Mouse (Mus musculus) hindbrain, embryonic 15.5 days (tissue): ENCODE measurements around the gene Fance. TPM values are rescaled to one million over a fixed set of nuclear protein-coding genes. Genes with fewer than 3 reads are reported as not detected.

Source experiments
- ATAC-seq: fragments of 200-750 bp; cut with Nextera tagmentation; 2 replicates; pipeline ENCODE4 v1.8.0; 2017; ENCODE audit warnings: low read depth, moderate number of reproducible peaks, moderate TSS enrichment; ENCODE audit not compliant: low FRiP score
- H3K27ac ChIP-seq: fragments of 300-500 bp; sonication (generic); replicated peaks from 2 replicates; pipeline ENCODE4 v1.5.1; 2015; ENCODE audit warnings: mild to moderate bottlenecking, inconsistent platforms
- H3K27me3 ChIP-seq: fragments of 300-500 bp; sonication (generic); 2 replicates; pipeline ENCODE4 v1.6.1; 2015; ENCODE audit warnings: control low read depth, inconsistent platforms
- H3K36me3 ChIP-seq: fragments of 300-500 bp; sonication (generic); 2 replicates; pipeline ENCODE4 v1.6.1; 2015; ENCODE audit warnings: control low read depth, inconsistent platforms
- H3K4me1 ChIP-seq: fragments of 300-500 bp; sonication (generic); replicated peaks from 2 replicates; pipeline ENCODE4 v1.6.1; 2015; ENCODE audit warnings: control low read depth, inconsistent platforms
- H3K4me2 ChIP-seq: fragments of 300-500 bp; sonication (generic); 2 replicates; pipeline ENCODE4 v1.6.1; 2015; ENCODE audit warnings: moderate library complexity, mild to moderate bottlenecking, inconsistent platforms
- H3K4me3 ChIP-seq: fragments of 300-500 bp; sonication (generic); 2 replicates; pipeline ENCODE4 v1.5.1; 2015; ENCODE audit warnings: mild to moderate bottlenecking, inconsistent platforms
- H3K9ac ChIP-seq: fragments of 300-500 bp; sonication (generic); 2 replicates; pipeline ENCODE4 v1.6.1; 2015; ENCODE audit warnings: inconsistent platforms
- H3K9me3 ChIP-seq: fragments of 300-500 bp; sonication (generic); 2 replicates; pipeline ENCODE4 v1.6.1; 2016; ENCODE audit warnings: control low read depth, inconsistent platforms
- WGBS: fragments of 180-500 bp; shearing (Covaris S2); methylation state at CpG from one replicate; pipeline ENCODE4 v1.1.7; 2015; 5-methylcytosine and 5-hydroxymethylcytosine counted together
- polyA plus RNA-seq: library from polyadenylated mRNA; unstranded; fragments of >200 nt; fragmentation: Nextera tagmentation; extraction: Ambion mirVana; gene quantifications from 2 replicates; pipeline ENCODE4 v1.2.1, GENCODE M21; 2015

Fance gene
- polyA plus RNA-seq = 25.5 and 26.2 TPM in 2 replicates

DNA sequence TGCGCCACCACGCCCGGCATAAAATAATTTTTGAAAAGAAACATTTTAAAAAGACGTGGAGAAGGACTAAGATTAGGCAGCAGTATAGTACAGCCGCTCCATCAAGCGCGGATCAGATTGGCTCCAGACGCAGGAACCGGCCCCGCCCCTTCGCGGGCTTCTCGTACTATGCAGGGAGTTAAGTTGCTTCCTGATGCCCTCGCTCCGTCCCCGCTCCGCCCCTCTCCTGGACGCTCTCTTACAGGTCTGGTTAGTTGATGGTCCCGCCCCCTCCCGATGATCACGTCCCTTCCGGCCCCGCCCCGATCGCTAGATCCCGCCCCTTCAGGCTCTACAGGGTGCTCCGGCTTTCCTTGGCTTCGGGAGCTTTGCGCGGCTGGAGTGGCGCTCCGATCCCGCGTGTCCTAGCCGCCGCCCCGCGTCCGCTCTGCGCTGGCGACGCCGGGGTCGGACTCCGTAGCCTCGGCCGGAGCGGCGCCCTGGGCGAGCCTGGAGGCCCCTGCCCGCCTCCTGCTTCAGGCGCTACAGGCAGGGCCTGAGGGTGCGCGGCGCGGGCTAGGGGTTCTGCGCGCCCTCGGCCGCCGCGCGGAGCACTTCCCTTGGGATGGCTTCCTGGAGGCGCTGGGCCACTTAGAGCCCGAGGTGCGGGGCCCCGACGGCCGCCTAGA lies at the start of gene Fance:
Gene Fance, plus strand, starts transcription at position 308 of the 668 bp plus-strand sequence.
- Histone ChIP-seq H3K9me3 (no peaks in the 10 kb centered on the region), H3K36me3 (peaks cover 6% of the 10 kb centered on the region; the same call in 1 of the 2 replicates), H3K4me2 (peak within 1 kb of the TSS; percentile 80), H3K27ac (peak within 1 kb of the TSS; percentile 89), H3K9ac (peak within 1 kb of the TSS; percentile 79), H3K4me1 (peaks cover 30% of the 10 kb centered on the region), H3K4me3 (peak within 1 kb of the TSS; percentile 68), H3K27me3 (no peaks in the 10 kb centered on the region)
- WGBS = under 1% methylated on average over 65 of the region's 69 CpGs
- peak; percentile 98 for ATAC-seq

DNA sequence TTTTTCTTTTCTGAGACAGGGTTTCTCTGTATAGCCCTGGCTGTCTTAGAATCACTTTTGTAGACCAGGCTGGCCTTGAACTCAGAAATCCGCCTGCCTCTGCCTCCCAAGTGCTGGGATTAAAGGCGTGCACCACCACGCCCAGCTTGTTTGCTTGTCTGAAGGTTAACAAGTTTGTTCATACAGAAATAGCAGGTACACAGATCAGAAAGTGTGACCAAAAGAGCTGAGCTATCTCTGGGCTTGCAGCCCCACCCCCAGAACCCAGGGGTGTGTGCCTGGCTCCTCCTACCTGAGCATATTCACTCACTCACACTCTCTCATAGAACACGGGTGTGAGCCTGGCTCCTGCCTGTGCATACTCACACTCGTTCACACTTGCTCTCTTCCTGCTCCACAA lies 46.1 kb upstream of the Fance start:
- no peak overlapping the region for H3K27ac ChIP-seq
- H3K9me3 ChIP-seq = no peaks in the 10 kb centered on the region
- H3K9ac ChIP-seq = no peak overlapping the region
- H3K4me2 ChIP-seq = no peak overlapping the region
- no peaks in the 10 kb centered on the region for H3K36me3 ChIP-seq
- H3K27me3 ChIP-seq = no peaks in the 10 kb centered on the region
- no peak for ATAC-seq
- WGBS = 95% methylated on average over 5 of the region's 5 CpGs
- no peaks in the 10 kb centered on the region for H3K4me1 ChIP-seq
- no peak overlapping the region for H3K4me3 ChIP-seq

DNA sequence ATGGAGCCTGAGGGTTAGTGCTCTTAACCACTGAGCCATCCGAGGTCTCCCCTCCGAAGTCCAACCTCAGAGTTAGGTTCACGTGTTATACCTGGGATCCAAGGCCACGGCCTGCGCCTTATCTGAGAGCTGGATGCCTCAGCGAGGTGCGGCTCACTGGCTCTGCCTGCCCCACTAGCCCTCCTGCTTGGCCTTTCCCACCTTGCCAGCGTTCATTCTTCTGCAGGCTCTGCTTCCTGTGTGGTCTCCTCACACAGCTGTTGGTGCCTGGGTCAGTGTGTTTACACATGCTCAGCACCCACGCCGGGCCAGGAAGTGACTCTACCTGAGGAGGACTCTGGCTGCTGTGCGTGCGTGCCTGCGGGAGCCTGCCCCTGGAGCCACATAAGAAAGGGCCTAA lies 43.2 kb upstream of the Fance start:
- Histone ChIP-seq H3K4me1 (no peaks in the 10 kb centered on the region), H3K27ac (no peak overlapping the region), H3K9ac (no peak overlapping the region), H3K4me3 (no peak overlapping the region), H3K36me3 (no peaks in the 10 kb centered on the region), H3K9me3 (no peaks in the 10 kb centered on the region), H3K27me3 (no peaks in the 10 kb centered on the region), H3K4me2 (no peak overlapping the region)
- 81% methylated on average over 13 of the region's 13 CpGs for WGBS
- ATAC-seq = no peak

DNA sequence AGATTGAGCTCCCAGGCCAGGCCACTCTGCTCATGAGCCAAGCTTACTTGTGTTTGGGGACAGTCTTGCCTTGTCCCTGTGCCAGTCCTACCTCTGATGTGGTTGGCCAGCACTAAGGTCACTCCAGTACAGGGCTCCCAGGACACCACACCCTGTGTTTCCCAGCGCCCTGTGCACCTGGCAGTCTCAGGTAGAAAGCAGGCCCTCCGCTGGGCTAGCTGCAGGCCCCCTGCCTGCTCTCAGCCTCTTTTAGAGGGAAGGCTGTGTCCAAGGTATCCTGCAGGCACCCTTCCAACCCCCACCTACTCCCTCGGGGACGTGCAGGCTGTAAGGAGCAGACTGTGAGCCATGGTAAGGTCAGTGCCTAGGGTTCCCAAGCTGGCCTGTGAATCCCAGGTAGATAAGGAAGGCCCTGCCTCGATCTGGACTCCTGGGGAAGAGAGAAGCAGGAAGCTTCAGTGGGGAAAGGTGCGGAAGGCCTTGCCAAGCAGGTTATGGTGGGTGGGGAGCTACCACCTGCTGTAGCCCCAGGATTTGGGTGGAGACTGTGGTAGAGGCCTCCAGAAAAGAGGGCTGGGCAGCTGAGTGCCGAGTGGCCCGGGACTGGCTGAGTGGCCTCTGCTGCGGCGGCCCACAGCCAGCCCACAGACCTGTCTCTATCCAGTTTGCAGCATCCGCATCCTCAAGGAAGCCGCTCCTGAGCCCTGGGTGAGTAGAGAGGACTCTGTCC lies 41.6 kb upstream of the Fance start:
- Histone ChIP-seq H3K4me1 (no peaks in the 10 kb centered on the region), H3K4me2 (no peak overlapping the region), H3K27me3 (no peaks in the 10 kb centered on the region), H3K27ac (no peak overlapping the region), H3K9me3 (no peaks in the 10 kb centered on the region), H3K4me3 (no peak overlapping the region), H3K9ac (no peak overlapping the region), H3K36me3 (no peaks in the 10 kb centered on the region)
- no peak for ATAC-seq
- WGBS = 82% methylated on average over 12 of the region's 12 CpGs

DNA sequence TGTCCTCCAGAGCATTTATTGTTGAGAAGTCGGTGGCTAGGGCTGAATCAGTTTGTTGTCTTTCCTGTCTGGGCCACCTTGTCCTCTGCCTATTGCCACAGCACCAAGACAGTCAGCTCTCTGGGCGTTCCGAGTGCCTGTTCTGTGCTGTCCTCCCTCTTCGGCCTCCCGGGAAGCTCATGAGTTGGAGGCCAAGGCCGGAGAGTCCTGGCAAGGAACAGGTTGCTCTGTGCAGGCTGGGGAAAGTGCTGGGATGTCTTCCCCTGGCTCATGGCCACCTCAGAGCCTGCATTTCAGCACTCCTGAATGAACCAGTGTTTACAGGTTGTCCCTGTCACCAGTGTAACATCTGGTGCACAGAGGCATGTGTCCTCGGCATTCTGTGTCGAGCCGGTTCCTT lies 41.0 kb upstream of the Fance start:
- H3K9me3 ChIP-seq = no peaks in the 10 kb centered on the region

DNA sequence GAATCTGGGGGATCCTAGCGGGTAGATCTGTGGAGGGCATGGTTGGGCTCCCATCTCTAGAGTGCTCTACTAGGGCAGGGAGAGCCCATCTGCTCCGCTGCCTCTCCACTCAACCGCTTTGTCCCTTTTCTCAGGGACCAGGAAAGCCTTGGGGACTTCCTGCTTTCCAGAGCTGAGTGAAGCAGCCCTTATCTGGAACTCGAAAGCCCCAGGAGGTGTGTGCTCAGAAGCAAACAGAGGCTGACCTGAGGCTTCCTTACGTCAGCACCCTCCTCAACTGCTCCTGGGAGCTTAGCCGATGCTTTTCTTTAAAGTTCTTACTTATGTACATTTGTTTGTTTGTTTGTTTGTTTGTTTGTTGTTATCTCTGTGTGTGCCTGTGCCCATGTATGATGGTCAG lies 40.5 kb upstream of the Fance start:
- H3K36me3 ChIP-seq = no peaks in the 10 kb centered on the region
- H3K27ac ChIP-seq = no peak overlapping the region
- WGBS = 77% methylated on average over 6 of the region's 6 CpGs
- no peak for ATAC-seq
- H3K9me3 ChIP-seq = no peaks in the 10 kb centered on the region
- no peak overlapping the region for H3K4me3 ChIP-seq
- H3K9ac ChIP-seq = no peak overlapping the region
- no peak overlapping the region for H3K4me2 ChIP-seq
- peaks cover 9% of the 10 kb centered on the region for H3K4me1 ChIP-seq
- no peaks in the 10 kb centered on the region for H3K27me3 ChIP-seq

More for the DNA sequence above, 41.0 kb upstream of the Fance start:
- WGBS = 85% methylated on average over 9 of the region's 9 CpGs
- Histone ChIP-seq H3K4me3 (no peak overlapping the region), H3K9ac (no peak overlapping the region), H3K27me3 (no peaks in the 10 kb centered on the region), H3K4me2 (no peak overlapping the region), H3K4me1 (peaks cover 4% of the 10 kb centered on the region), H3K36me3 (no peaks in the 10 kb centered on the region), H3K27ac (no peak overlapping the region)
- no peak; the same call in 1 of the 2 replicates for ATAC-seq

DNA sequence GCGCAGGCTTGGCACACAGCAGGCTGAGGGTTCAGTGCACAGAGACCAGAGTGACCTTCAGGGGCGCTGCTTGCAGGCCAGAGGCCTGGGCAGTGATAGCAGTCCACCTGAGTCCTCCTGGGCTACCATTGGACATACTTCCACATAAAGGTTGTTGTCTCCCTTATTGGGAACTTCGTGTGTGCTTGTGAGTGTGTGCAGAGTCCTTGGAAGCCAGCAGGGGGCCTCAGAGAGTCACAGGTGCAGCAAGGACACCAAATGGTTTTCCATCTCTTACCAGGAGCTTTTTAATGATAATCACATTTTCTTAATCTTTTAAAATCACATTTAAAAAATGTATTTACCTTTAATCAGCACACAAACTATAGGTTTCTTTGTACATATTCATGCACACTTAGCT lies 38.6 kb upstream of the Fance start:
- H3K9ac ChIP-seq = no peak overlapping the region
- H3K4me3 ChIP-seq = no peak overlapping the region
- ATAC-seq = no peak
- H3K36me3 ChIP-seq = no peaks in the 10 kb centered on the region
- no peak overlapping the region for H3K4me2 ChIP-seq
- no peaks in the 10 kb centered on the region for H3K9me3 ChIP-seq
- no peak overlapping the region for H3K27ac ChIP-seq
- H3K4me1 ChIP-seq = peaks cover 17% of the 10 kb centered on the region
- 83% methylated on average over 3 of the region's 3 CpGs for WGBS
- H3K27me3 ChIP-seq = no peaks in the 10 kb centered on the region

DNA sequence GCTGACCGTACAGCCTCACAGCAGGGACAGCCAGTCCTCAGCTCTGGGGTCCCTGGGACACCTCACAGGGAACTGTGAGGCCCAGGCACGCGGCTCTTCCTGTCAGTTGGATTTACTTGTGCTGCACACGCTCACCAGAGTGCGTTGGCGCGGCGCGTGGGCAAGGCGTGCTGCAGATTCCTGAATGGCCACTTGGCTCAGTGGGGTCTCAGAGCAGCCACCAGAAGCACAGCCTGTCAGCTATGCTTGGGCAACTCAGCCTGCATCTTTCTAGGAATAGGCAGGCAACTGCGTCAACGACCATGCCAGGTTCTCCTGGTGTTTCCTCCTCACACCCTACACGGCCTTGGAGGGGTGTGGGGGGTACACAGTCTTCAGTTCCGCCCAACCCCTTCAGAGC lies 36.1 kb upstream of the Fance start:
- no peak for ATAC-seq
- Histone ChIP-seq H3K27me3 (no peaks in the 10 kb centered on the region), H3K4me2 (no peak overlapping the region), H3K4me1 (peaks cover 29% of the 10 kb centered on the region), H3K9me3 (no peaks in the 10 kb centered on the region), H3K9ac (no peak overlapping the region), H3K27ac (no peak overlapping the region), H3K4me3 (no peak overlapping the region), H3K36me3 (no peaks in the 10 kb centered on the region)
- 83% methylated on average over 14 of the region's 14 CpGs for WGBS

DNA sequence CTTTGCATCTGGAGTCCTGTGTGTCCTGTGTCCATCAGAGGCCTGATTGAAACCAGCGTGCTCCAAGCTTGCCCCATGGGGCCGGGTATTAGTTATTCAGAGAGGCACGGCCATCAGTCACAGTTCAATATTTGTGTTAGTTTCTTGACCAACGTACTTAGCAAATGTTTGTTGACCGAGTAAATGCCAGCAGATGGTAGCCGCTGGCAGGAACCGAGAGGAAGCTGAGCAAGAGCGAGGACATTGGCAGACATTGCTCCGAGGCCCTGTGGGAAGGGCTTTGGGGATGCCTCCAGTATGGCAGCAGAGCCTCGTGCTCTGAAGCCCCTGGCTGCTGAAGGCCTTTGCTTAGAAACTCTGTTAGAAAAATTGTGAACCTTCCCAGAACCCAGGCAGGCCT lies 35.6 kb upstream of the Fance start:
- Histone ChIP-seq H3K4me1 (peaks cover 29% of the 10 kb centered on the region), H3K9ac (no peak overlapping the region), H3K4me3 (no peak overlapping the region), H3K36me3 (no peaks in the 10 kb centered on the region), H3K27me3 (no peaks in the 10 kb centered on the region), H3K4me2 (no peak overlapping the region), H3K27ac (no peak overlapping the region), H3K9me3 (no peaks in the 10 kb centered on the region)
- WGBS = 67% methylated on average over 10 of the region's 10 CpGs
- ATAC-seq = no peak

DNA sequence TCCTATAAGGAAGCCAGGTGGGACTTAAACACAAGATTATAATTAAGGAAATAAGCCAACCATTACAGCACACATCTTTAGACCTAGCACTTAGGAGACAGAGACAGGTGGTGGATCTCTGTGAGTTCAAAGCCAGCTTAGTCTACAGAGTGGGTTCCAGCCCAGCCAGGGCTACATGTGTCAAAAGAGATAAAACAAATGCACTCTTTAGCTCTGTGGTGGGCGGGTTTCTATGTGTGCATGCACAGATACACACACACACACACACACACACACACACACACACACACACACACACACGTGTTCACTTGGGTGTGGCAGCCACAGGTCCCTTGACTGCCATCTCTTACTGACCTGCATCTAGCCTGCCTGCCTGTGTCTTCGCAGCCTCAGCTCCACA lies 35.2 kb upstream of the Fance start:
- Histone ChIP-seq H3K9ac (no peak overlapping the region), H3K4me3 (no peak overlapping the region), H3K9me3 (no peaks in the 10 kb centered on the region), H3K4me1 (peaks cover 29% of the 10 kb centered on the region), H3K36me3 (no peaks in the 10 kb centered on the region), H3K27ac (no peak overlapping the region), H3K4me2 (no peak overlapping the region), H3K27me3 (no peaks in the 10 kb centered on the region)
- WGBS = 83% methylated on average over 3 of the region's 3 CpGs
- ATAC-seq = no peak

DNA sequence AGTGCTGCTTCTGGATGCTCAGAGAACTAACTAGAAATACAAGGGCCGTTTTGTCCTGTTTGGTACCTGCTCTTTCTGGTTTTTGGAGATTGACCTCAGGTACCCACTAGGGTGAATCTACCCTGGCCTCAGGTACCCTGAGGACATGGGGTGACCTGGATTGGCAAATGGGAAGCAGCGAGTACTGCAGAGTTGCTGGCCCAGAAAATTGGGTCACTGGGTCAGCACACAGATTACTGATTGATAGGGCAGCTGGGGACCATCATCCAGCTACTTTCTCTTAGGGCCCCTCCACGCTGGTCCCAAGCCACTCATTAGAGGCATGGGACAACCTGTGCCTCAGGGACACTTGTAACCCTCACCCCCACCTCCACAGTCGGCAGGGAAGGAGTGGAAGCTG lies 34.1 kb upstream of the Fance start:
- Histone ChIP-seq H3K36me3 (no peaks in the 10 kb centered on the region), H3K4me1 (peaks cover 29% of the 10 kb centered on the region), H3K4me2 (no peak overlapping the region), H3K4me3 (no peak overlapping the region), H3K9ac (no peak overlapping the region), H3K9me3 (no peaks in the 10 kb centered on the region), H3K27ac (no peak overlapping the region), H3K27me3 (no peaks in the 10 kb centered on the region)
- no peak for ATAC-seq
- whole genome bisulfite sequencing = 48% methylated on average over 4 of the region's 4 CpGs

DNA sequence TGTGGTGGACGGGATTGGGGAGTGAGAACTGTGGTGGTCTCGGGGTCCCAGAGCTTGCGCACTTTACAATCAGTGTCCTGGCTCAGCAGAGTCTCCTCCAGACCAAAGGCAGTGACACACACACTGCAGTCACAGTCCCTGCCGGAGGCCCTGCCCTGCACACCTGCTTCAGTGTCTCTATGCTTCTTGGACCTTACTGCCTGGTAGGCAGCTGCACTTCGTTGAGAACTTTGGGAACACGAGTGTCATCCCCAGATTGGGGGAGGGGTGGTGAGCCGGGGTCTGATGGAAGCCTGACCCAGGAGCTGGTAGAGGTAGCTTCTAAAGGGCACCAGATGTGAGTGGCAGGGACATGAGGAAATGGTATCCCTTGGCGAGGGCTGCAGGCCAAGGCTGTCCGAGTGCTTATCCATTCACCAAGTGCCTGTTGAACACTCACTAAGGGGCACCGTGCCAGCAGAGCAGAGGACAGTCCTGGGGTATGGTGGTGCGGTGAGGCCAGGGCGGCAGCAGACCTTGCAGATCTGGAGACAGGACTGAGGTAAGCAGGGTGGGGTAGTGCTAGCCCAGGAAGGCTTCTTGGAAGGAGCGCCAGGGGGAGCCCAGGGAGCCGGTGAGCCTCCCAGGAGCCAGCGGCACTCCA lies 33.4 kb upstream of the Fance start:
- Histone ChIP-seq H3K9ac (no peak overlapping the region), H3K9me3 (no peaks in the 10 kb centered on the region), H3K27me3 (no peaks in the 10 kb centered on the region), H3K4me2 (no peak overlapping the region), H3K27ac (no peak overlapping the region), H3K4me3 (no peak overlapping the region), H3K4me1 (peaks cover 29% of the 10 kb centered on the region), H3K36me3 (no peaks in the 10 kb centered on the region)
- 57% methylated on average over 15 of the region's 15 CpGs for WGBS
- ATAC-seq = 0 out of 2 replicates have a peak, but pooled peaks have one; percentile 38
